Mouse (Mus musculus) lung, postnatal 0 days (tissue): ENCODE measurements at regions not wholly inside any gene's neighbourhood (a gene's known extent, or its start where the extent isn't known, plus 50 kb on each side); places are given as distances from the start of the nearest gene placed in this dataset.

ENCODE experiments used
- ATAC-seq: fragments of 200-750 bp; cut with Nextera tagmentation; 2 replicates; pipeline ENCODE4 v1.8.0; 2017; ENCODE audit warnings: moderate library complexity
- DNase-seq: peaks from one replicate; pipeline ENCODE4 v3.0.0-alpha.2; 2016; ENCODE audit warnings: low spot score
- H3K27ac ChIP-seq: fragments of 300-500 bp; sonication (generic); 2 replicates; pipeline ENCODE4 v1.5.1; 2014; ENCODE audit warnings: antibody characterized with exemption, mild to moderate bottlenecking, low read length, mixed read lengths
- H3K27me3 ChIP-seq: fragments of 300-500 bp; sonication (generic); replicated peaks from 2 replicates; pipeline ENCODE4 v1.6.1; 2014; ENCODE audit warnings: low read length, mixed read lengths; ENCODE audit not compliant: insufficient read depth
- H3K36me3 ChIP-seq: fragments of 300-500 bp; sonication (generic); 2 replicates; pipeline ENCODE4 v1.6.1; 2014; ENCODE audit warnings: low read length, mixed read lengths; ENCODE audit not compliant: insufficient read depth
- H3K4me1 ChIP-seq: fragments of 300-500 bp; sonication (generic); 2 replicates; pipeline ENCODE4 v1.6.1; 2014; ENCODE audit warnings: antibody characterized with exemption, low read depth, low read length, mixed read lengths; ENCODE audit not compliant: insufficient read depth
- H3K4me2 ChIP-seq: fragments of 300-500 bp; sonication (generic); replicated peaks from 2 replicates; pipeline ENCODE4 v1.6.1; 2014; ENCODE audit warnings: low read depth, mild to moderate bottlenecking, low read length, moderate library complexity, mixed read lengths
- H3K4me3 ChIP-seq: fragments of 300-500 bp; sonication (generic); 2 replicates; pipeline ENCODE4 v1.5.1; 2014; ENCODE audit warnings: low read depth, low read length
- H3K9ac ChIP-seq: fragments of 300-500 bp; sonication (generic); replicated peaks from 2 replicates; pipeline ENCODE4 v1.6.1; 2014; ENCODE audit warnings: low read depth, mild to moderate bottlenecking
- H3K9me3 ChIP-seq: fragments of 300-500 bp; sonication (generic); 2 replicates; pipeline ENCODE4 v1.6.1; 2016; ENCODE audit warnings: low read length, mixed read lengths
- CTCF ChIP-seq: IDR thresholded peaks from 2 replicates; pipeline ENCODE4 v1.5.1; 2016; ENCODE audit warnings: antibody characterized with exemption, mild to moderate bottlenecking
- EP300 ChIP-seq: IDR thresholded peaks from 2 replicates; pipeline ENCODE4 v1.6.1; 2016; ENCODE audit warnings: antibody characterized with exemption, mild to moderate bottlenecking, control low read depth
- WGBS: fragments of 180-500 bp; shearing (Covaris S2); extraction: QIAGEN DNeasy Blood & Tissue Kit; methylation state at CpG from one replicate; pipeline ENCODE4 v1.1.7; 2014; 5-methylcytosine and 5-hydroxymethylcytosine counted together

GRCm38 (mm10) chr11:45138351-45138975, 521.3 kb downstream of the Ebf1 start:
- Histone ChIP-seq H3K4me3 (no peak overlapping the region), H3K27ac (no peak overlapping the region), H3K4me2 (no peak overlapping the region), H3K27me3 (no peaks in the 10 kb centered on the region), H3K36me3 (no peaks in the 10 kb centered on the region), H3K9ac (no peak overlapping the region), H3K4me1 (no peaks in the 10 kb centered on the region), H3K9me3 (no peaks in the 10 kb centered on the region)
- ATAC-seq = no peak
- no peak for DNase-seq
- 76% methylated on average over 4 of the region's 4 CpGs for WGBS
- TF ChIP-seq EP300 (no peak), CTCF (no peak)

GRCm38 (mm10) chr11:45140490-45140889, 523.4 kb downstream of the Ebf1 start:
- 72% methylated on average over 1 of the region's 1 CpGs for WGBS
- ATAC-seq = no peak
- no peak overlapping the region for H3K4me3 ChIP-seq

GRCm38 (mm10) chr11:45154070-45154469, 537.0 kb downstream of the Ebf1 start:
- Histone ChIP-seq H3K9me3 (no peaks in the 10 kb centered on the region), H3K36me3 (no peaks in the 10 kb centered on the region), H3K4me3 (no peak overlapping the region), H3K9ac (no peak overlapping the region), H3K27ac (no peak overlapping the region), H3K4me1 (no peaks in the 10 kb centered on the region), H3K4me2 (no peak overlapping the region), H3K27me3 (no peaks in the 10 kb centered on the region)
- 90% methylated on average over 6 of the region's 6 CpGs for WGBS
- no peak for DNase-seq
- TF ChIP-seq EP300 (no peak), CTCF (no peak)
- ATAC-seq = no peak

More at GRCm38 (mm10) chr11:45140490-45140889, 523.4 kb downstream of the Ebf1 start:
- no peaks in the 10 kb centered on the region for H3K9me3 ChIP-seq
- H3K4me2 ChIP-seq = no peak overlapping the region
- H3K9ac ChIP-seq = no peak overlapping the region
- no peak for DNase-seq
- H3K36me3 ChIP-seq = no peaks in the 10 kb centered on the region
- no peaks in the 10 kb centered on the region for H3K27me3 ChIP-seq
- no peaks in the 10 kb centered on the region for H3K4me1 ChIP-seq
- no peak overlapping the region for H3K27ac ChIP-seq
- no peak for TF ChIP-seq CTCF
- TF ChIP-seq EP300 = no peak

GRCm38 (mm10) chr11:45154497-45154896, 537.4 kb downstream of the Ebf1 start:
- DNase-seq (no peak), ATAC-seq (no peak)
- no peaks in the 10 kb centered on the region for H3K9me3 ChIP-seq
- no peak overlapping the region for H3K9ac ChIP-seq
- 42% methylated on average over 8 of the region's 8 CpGs for WGBS
- H3K4me3 ChIP-seq = no peak overlapping the region
- H3K4me2 ChIP-seq = no peak overlapping the region
- no peak overlapping the region for H3K27ac ChIP-seq
- H3K27me3 ChIP-seq = no peaks in the 10 kb centered on the region
- TF ChIP-seq EP300 = no peak
- H3K4me1 ChIP-seq = no peaks in the 10 kb centered on the region
- no peaks in the 10 kb centered on the region for H3K36me3 ChIP-seq

GRCm38 (mm10) chr11:45155782-45156181, 538.7 kb downstream of the Ebf1 start:
- H3K27ac ChIP-seq = no peak overlapping the region
- TF ChIP-seq EP300 = no peak
- H3K4me1 ChIP-seq = no peaks in the 10 kb centered on the region
- no peaks in the 10 kb centered on the region for H3K36me3 ChIP-seq
- no peak overlapping the region for H3K9ac ChIP-seq
- H3K4me2 ChIP-seq = no peak overlapping the region
- ATAC-seq (no peak), DNase-seq (no peak)
- H3K27me3 ChIP-seq = no peaks in the 10 kb centered on the region
- no peaks in the 10 kb centered on the region for H3K9me3 ChIP-seq
- 71% methylated on average over 1 of the region's 1 CpGs for WGBS
- H3K4me3 ChIP-seq = no peak overlapping the region

GRCm38 (mm10) chr11:45158282-45158681, 541.2 kb downstream of the Ebf1 start:
- ATAC-seq (no peak), DNase-seq (no peak)
- H3K4me1 ChIP-seq = no peaks in the 10 kb centered on the region
- H3K27me3 ChIP-seq = no peaks in the 10 kb centered on the region
- TF ChIP-seq EP300 (no peak), CTCF (no peak)
- no peaks in the 10 kb centered on the region for H3K36me3 ChIP-seq
- WGBS = 25% methylated on average over 2 of the region's 2 CpGs
- H3K4me3 ChIP-seq = no peak overlapping the region
- H3K9me3 ChIP-seq = no peaks in the 10 kb centered on the region
- H3K27ac ChIP-seq = no peak overlapping the region
- H3K4me2 ChIP-seq = no peak overlapping the region
- H3K9ac ChIP-seq = no peak overlapping the region

GRCm38 (mm10) chr11:45160871-45161270, 543.8 kb downstream of the Ebf1 start:
- 79% methylated on average over 8 of the region's 8 CpGs for WGBS
- Histone ChIP-seq H3K36me3 (no peaks in the 10 kb centered on the region), H3K27ac (no peak overlapping the region), H3K9me3 (no peaks in the 10 kb centered on the region), H3K9ac (no peak overlapping the region), H3K4me2 (no peak overlapping the region), H3K4me1 (no peaks in the 10 kb centered on the region), H3K4me3 (no peak overlapping the region), H3K27me3 (no peaks in the 10 kb centered on the region)
- TF ChIP-seq CTCF (no peak), EP300 (no peak)
- ATAC-seq (no peak), DNase-seq (no peak)
